Mouse (Mus musculus): ENCODE results near the gene Dalrd3.

The Dalrd3 gene

DNA sequence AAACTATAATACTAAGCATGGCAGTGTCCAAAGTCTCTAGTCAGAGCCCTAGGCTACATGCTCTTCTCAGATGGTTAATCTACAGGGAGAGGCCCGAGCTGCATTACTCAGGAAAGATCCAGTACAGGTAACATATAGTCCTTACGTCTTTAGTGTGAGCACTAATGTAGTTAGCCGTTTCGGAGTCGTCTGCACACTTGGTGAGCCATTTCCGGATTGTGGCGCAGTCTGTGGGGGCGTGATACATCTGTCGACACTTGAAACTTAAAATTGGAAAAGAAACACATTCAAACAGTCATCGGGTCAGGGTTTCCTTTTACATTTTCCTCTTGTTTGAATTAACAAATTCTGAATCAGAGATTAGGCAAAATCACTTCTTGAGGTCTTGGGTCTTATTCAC, 41.8 kb downstream of the Dalrd3 start:
- in situ Hi-C loops (cut with MboI, MseI) = no loop called here

DNA sequence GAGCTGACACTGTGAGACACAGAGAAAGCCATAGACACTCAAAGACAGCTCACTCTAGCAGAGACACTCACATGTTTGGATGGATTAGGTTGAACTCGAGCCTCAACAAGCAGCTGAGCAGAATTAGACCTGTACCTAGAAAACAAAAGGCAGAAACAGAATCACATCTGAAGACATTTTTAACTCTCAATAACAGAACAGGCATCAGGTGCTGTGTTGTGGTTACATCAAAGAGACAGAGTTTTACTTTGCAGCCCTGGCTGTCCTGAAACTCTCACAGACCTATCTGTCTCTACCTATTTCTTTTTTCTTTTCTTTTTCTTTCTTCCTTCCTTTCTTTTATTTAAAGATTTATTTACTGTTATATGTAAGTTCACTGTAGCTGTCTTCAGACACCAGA, 47.6 kb downstream of the Dalrd3 start:
- in situ Hi-C loops (cut with MboI, MseI) = no loop called here

Data from T-helper 1 cell (primary cell).